Mouse (Mus musculus): ENCODE results near the gene Mllt10. TPM values are rescaled to one million over a fixed set of nuclear protein-coding genes. Genes with fewer than 3 reads are reported as not detected.
A peak's percentile ranks its signal among the peaks of the same experiment; 100 is the strongest.

Gene Mllt10
- polyA plus RNA-seq, 1 experiment from 2014 or later, result 33.5 TPM

Small RNA genes lying within 50 kb of the gene (microRNA-seq; reads per million reads assigned to microRNA genes)
- gene Gm23638, result not detected
- 7.8 reads per million, percentile 32 among the genes with 10 or more reads in this experiment for gene Mir7655

Other genes starting within 250 kb of the Mllt10 start
- not detected in 2 replicates for gene H2al2a, start 58.3 kb upstream of the Mllt10 start, polyA plus RNA-seq (2014; fragmentation: Nextera tagmentation; extraction: Ambion mirVana)
- 7.9 and 9.2 TPM in 2 replicates for gene A930004D18Rik, start 17.5 kb upstream of the Mllt10 start, polyA plus RNA-seq (2014; fragmentation: Nextera tagmentation; extraction: Ambion mirVana)
- gene Skida1, start 6.2 kb upstream of the Mllt10 start, polyA plus RNA-seq (2014; fragmentation: Nextera tagmentation; extraction: Ambion mirVana), result 9.1 and 9.4 TPM in 2 replicates

Measured in midbrain, embryonic 14.5 days (tissue).